Mouse (Mus musculus): Measurements from ENCODE around the gene Hectd1. TPM values are rescaled to one million over a fixed set of nuclear protein-coding genes. Genes with fewer than 3 reads are reported as not detected.
A peak's percentile ranks its signal among the peaks of the same experiment; 100 is the strongest.

The Hectd1 gene
- total and polyA plus RNA-seq, 3 experiments: 17.3 to 85.1 (median 74.9) TPM

- H3K4me3 ChIP-seq: no peak overlapping the region
- TF ChIP-seq EP300 (IDR thresholded peaks at IDR 0.05; ENCODE audit: insufficient read depth, low read depth, low read length) (no peak), POLR2A (IDR thresholded peaks at IDR 0.05; ENCODE audit: insufficient read depth, low read depth, low read length) (no peak)
- no peaks in the 10 kb centered on the region for H3K79me2 ChIP-seq (replicated peaks; ENCODE audit: control insufficient read depth, insufficient read depth, low read length)
- no peaks in the 10 kb centered on the region for H3K27me3 ChIP-seq (ENCODE audit: control insufficient read depth, insufficient read depth, low read length)
- no peak overlapping the region for H3K27ac ChIP-seq
- no peak overlapping the region for H3K9ac ChIP-seq (ENCODE audit: low read depth, low read length)
- DNase-seq: no peak
- 89% methylated on average over 1 of the region's 1 CpGs for whole genome bisulfite sequencing
- H3K36me3 ChIP-seq (ENCODE audit: control insufficient read depth, insufficient read depth, low read length): peaks cover 3% of the 10 kb centered on the region
- intact Hi-C loops (cut with DNase I): no loop called here
- 0 out of 2 replicates have a peak, but pooled peaks cover 1% of the 10 kb centered on the region for H3K4me1 ChIP-seq (ENCODE audit: control insufficient read depth, insufficient read depth, low read length)
Measured at GRCm38 (mm10) chr12:51839856-51840255, 10.5 kb upstream of the Hectd1 start.

GRCm38 (mm10) chr12:51835219-51835618 is 5.9 kb upstream of the Hectd1 start:
- H3K4me1 ChIP-seq (ENCODE audit: control insufficient read depth, insufficient read depth, low read length): no peaks in the 10 kb centered on the region
- intact Hi-C loops (cut with DNase I): no loop called here
- no peak overlapping the region for H3K4me3 ChIP-seq
- no peak overlapping the region for H3K9ac ChIP-seq (ENCODE audit: low read depth, low read length)
- peaks cover 3% of the 10 kb centered on the region for H3K36me3 ChIP-seq (ENCODE audit: control insufficient read depth, insufficient read depth, low read length)
- TF ChIP-seq POLR2A (IDR thresholded peaks at IDR 0.05; ENCODE audit: insufficient read depth, low read depth, low read length) (no peak), EP300 (IDR thresholded peaks at IDR 0.05; ENCODE audit: insufficient read depth, low read depth, low read length) (no peak), CTCF (IDR thresholded peaks at IDR 0.05) (no peak)
- no peaks in the 10 kb centered on the region for H3K27me3 ChIP-seq (ENCODE audit: control insufficient read depth, insufficient read depth, low read length)
- no peaks in the 10 kb centered on the region for H3K79me2 ChIP-seq (replicated peaks; ENCODE audit: control insufficient read depth, insufficient read depth, low read length)
- H3K27ac ChIP-seq: no peak overlapping the region
- no peak for DNase-seq
- WGBS: 34% methylated on average over 3 of the region's 3 CpGs

- DNase-seq: no peak
- no peak overlapping the region for H3K9ac ChIP-seq (ENCODE audit: low read depth, low read length)
- no peak overlapping the region for H3K4me3 ChIP-seq
- H3K79me2 ChIP-seq (replicated peaks; ENCODE audit: control insufficient read depth, insufficient read depth, low read length): no peaks in the 10 kb centered on the region
- peaks cover 12% of the 10 kb centered on the region for H3K36me3 ChIP-seq (ENCODE audit: control insufficient read depth, insufficient read depth, low read length)
- peaks cover 3% of the 10 kb centered on the region; the same call in 1 of the 2 replicates for H3K4me1 ChIP-seq (ENCODE audit: control insufficient read depth, insufficient read depth, low read length)
- H3K27ac ChIP-seq: no peak overlapping the region
- H3K27me3 ChIP-seq (ENCODE audit: control insufficient read depth, insufficient read depth, low read length): no peaks in the 10 kb centered on the region
- WGBS: 92% methylated on average over 13 of the region's 13 CpGs
- TF ChIP-seq POLR2A (IDR thresholded peaks at IDR 0.05; ENCODE audit: insufficient read depth, low read depth, low read length) (no peak), CTCF (IDR thresholded peaks at IDR 0.05) (no peak), EP300 (IDR thresholded peaks at IDR 0.05; ENCODE audit: insufficient read depth, low read depth, low read length) (no peak)
- intact Hi-C loops (cut with DNase I): no loop called here
Measured at GRCm38 (mm10) chr12:51831931-51832330, 2.6 kb upstream of the Hectd1 start.

DNA sequence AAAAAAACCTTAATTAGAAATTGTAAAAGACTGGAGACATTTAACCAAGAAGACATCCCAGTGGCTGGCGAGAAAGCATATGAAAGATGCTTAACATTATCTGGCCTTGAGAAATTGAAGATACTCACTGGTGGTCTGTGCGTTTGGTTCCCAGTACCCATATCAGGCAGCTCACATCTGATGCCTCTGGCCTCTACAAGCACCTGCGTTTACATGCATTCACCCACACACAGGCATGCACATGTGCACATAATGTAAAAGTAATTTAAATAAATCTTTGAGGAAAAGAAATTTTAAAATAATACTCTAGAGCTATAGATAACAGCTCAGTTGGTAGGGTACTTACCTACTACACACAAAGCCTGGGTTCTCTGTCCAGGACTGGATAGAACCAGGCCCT is 2.0 kb upstream of the Hectd1 start:
- 97% methylated on average over 3 of the region's 3 CpGs for WGBS

DNA sequence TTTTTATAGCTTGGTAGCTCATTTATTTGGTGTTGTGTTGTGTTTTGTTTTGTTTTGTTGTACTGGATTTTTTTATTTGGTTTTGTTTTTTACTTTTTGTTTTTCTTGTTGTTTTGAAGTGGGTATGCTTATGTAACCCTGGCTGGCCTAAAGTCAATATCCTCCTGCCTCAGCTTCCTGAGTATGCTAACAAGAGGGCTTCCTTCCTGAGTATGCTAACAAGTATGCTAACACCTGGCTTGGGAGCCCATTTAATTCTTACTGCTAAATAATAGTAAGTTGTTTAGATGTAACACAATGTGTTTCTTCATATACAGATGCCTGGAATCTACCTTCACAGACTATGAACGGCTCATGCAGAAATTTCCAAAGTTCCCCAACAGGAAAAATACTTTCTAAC is 1.3 kb upstream of the Hectd1 start:
- intact Hi-C loops (cut with DNase I): no loop called here
- H3K9ac ChIP-seq (ENCODE audit: low read depth, low read length): no peak overlapping the region
- H3K4me1 ChIP-seq (ENCODE audit: control insufficient read depth, insufficient read depth, low read length): peaks cover 4% of the 10 kb centered on the region; the same call in 1 of the 2 replicates
- peaks cover 18% of the 10 kb centered on the region for H3K36me3 ChIP-seq (ENCODE audit: control insufficient read depth, insufficient read depth, low read length)
- H3K79me2 ChIP-seq (replicated peaks; ENCODE audit: control insufficient read depth, insufficient read depth, low read length): no peaks in the 10 kb centered on the region
- no peaks in the 10 kb centered on the region for H3K27me3 ChIP-seq (ENCODE audit: control insufficient read depth, insufficient read depth, low read length)
- no peak for DNase-seq
- H3K27ac ChIP-seq: peak overlapping the region; percentile 95
- TF ChIP-seq EP300 (IDR thresholded peaks at IDR 0.05; ENCODE audit: insufficient read depth, low read depth, low read length) (no peak), CTCF (IDR thresholded peaks at IDR 0.05) (no peak), POLR2A (IDR thresholded peaks at IDR 0.05; ENCODE audit: insufficient read depth, low read depth, low read length) (no peak)
- WGBS: 50% methylated on average over 1 of the region's 1 CpGs
- peak overlapping the region; percentile 78 for H3K4me3 ChIP-seq

More for the DNA sequence above, 2.0 kb upstream of the Hectd1 start:
- DNase-seq: no peak
- no peak overlapping the region for H3K9ac ChIP-seq (ENCODE audit: low read depth, low read length)
- H3K27me3 ChIP-seq (ENCODE audit: control insufficient read depth, insufficient read depth, low read length): no peaks in the 10 kb centered on the region
- H3K4me3 ChIP-seq: no peak overlapping the region
- TF ChIP-seq CTCF (IDR thresholded peaks at IDR 0.05) (no peak), POLR2A (IDR thresholded peaks at IDR 0.05; ENCODE audit: insufficient read depth, low read depth, low read length) (no peak), EP300 (IDR thresholded peaks at IDR 0.05; ENCODE audit: insufficient read depth, low read depth, low read length) (no peak)
- H3K79me2 ChIP-seq (replicated peaks; ENCODE audit: control insufficient read depth, insufficient read depth, low read length): no peaks in the 10 kb centered on the region
- intact Hi-C loops (cut with DNase I): no loop called here
- H3K27ac ChIP-seq: peak overlapping the region; percentile 95
- H3K36me3 ChIP-seq (ENCODE audit: control insufficient read depth, insufficient read depth, low read length): peaks cover 15% of the 10 kb centered on the region
- H3K4me1 ChIP-seq (ENCODE audit: control insufficient read depth, insufficient read depth, low read length): peaks cover 3% of the 10 kb centered on the region; the same call in 1 of the 2 replicates

DNA sequence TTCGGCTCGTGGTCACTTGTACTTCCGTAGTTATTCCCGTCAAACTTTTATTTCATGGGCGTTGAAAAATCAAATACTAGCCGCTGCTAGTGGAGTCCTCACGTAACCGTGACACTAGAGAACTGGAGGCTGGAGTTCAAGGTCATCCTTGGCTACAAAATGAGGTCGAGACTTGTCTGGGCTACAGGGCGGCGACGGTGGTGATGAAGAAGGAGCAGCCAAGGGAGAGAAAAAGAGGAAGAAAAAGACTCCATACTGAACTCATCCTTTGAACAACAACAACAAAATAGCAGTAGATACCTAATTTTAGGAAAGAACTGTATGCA is 704 bp upstream of the Hectd1 start:
- intact Hi-C loops (cut with DNase I): no loop called here
- Histone ChIP-seq H3K9ac (ENCODE audit: low read depth, low read length) (peak overlapping the region; percentile 93), H3K79me2 (replicated peaks; ENCODE audit: control insufficient read depth, insufficient read depth, low read length) (peaks cover 2% of the 10 kb centered on the region; the same call in 1 of the 2 replicates), H3K4me3 (peak overlapping the region; percentile 78), H3K27ac (peak overlapping the region; percentile 95), H3K27me3 (ENCODE audit: control insufficient read depth, insufficient read depth, low read length) (no peaks in the 10 kb centered on the region), H3K4me1 (ENCODE audit: control insufficient read depth, insufficient read depth, low read length) (peaks cover 4% of the 10 kb centered on the region; the same call in 1 of the 2 replicates), H3K36me3 (ENCODE audit: control insufficient read depth, insufficient read depth, low read length) (peaks cover 21% of the 10 kb centered on the region)
- under 1% methylated on average over 12 of the region's 12 CpGs for WGBS
- DNase-seq: no peak
- TF ChIP-seq POLR2A (IDR thresholded peaks at IDR 0.05; ENCODE audit: insufficient read depth, low read depth, low read length) (no peak), EP300 (IDR thresholded peaks at IDR 0.05; ENCODE audit: insufficient read depth, low read depth, low read length) (no peak), CTCF (IDR thresholded peaks at IDR 0.05) (no peak)

All from heart, adult 2 months (tissue).